Mouse (Mus musculus): ENCODE data around the gene Sdf4. TPM values are rescaled to one million over a fixed set of nuclear protein-coding genes. Genes with fewer than 3 reads are reported as not detected.

The Sdf4 gene
- total and polyA plus RNA-seq, 3 experiments: 111 to 117 TPM; not detected in 1

GRCm38 (mm10) chr4:156055173-156055572, 62.5 kb downstream of the Sdf4 start:
- Histone ChIP-seq H3K4me1 (ENCODE audit: control insufficient read depth in 1 of 2, insufficient read depth in 2 of 2, low read length in 2 of 2) (peaks cover 0 to 7% of the 10 kb centered on the region in 2 experiments; a peak in 2 of 4 replicates), H3K36me3 (ENCODE audit: control insufficient read depth in 1 of 2, insufficient read depth in 2 of 2, low read length in 2 of 2) (peaks cover 0 to 3% of the 10 kb centered on the region in 2 experiments; a peak in 1 of 4 replicates), H3K27ac (ENCODE audit: control insufficient read depth, low read depth, low read length) (no peak overlapping the region), H3K79me2 (ENCODE audit: control insufficient read depth, insufficient read depth, low read length, poor library complexity) (no peaks in the 10 kb centered on the region), H3K9ac (ENCODE audit: control insufficient read depth, low read depth, low read length, poor library complexity, severe bottlenecking) (no peak overlapping the region), H3K4me3 (ENCODE audit: control insufficient read depth in 1 of 2, insufficient read depth in 1 of 2, low read depth in 2 of 2, low read length in 2 of 2) (no peak overlapping the region), H3K27me3 (ENCODE audit: control insufficient read depth in 1 of 2, insufficient read depth in 2 of 2, low read length in 2 of 2) (peaks cover 3 to 8% of the 10 kb centered on the region in 2 experiments; a peak in 3 of 4 replicates), H3K9me3 (replicated peaks; ENCODE audit: insufficient read depth, low read length) (no peaks in the 10 kb centered on the region)
- no peak for DNase-seq (ENCODE audit: low read depth, low spot score)
- TF ChIP-seq NELFE (IDR thresholded peaks at IDR 0.05; ENCODE audit: low read depth, low read length) (no peak), USF2 (IDR thresholded peaks at IDR 0.05; ENCODE audit: borderline replicate concordance in 1 of 2, insufficient read depth in 1 of 2, low read depth in 1 of 2, low read length in 2 of 2) (no peak), MAFK (IDR thresholded peaks at IDR 0.05; ENCODE audit: borderline replicate concordance, low read depth, low read length) (no peak), POLR2AphosphoS2 (IDR thresholded peaks at IDR 0.05; ENCODE audit: low read length) (no peak), E2F4 (IDR thresholded peaks at IDR 0.05; ENCODE audit: borderline replicate concordance, low read depth, low read length) (no peak)

DNA sequence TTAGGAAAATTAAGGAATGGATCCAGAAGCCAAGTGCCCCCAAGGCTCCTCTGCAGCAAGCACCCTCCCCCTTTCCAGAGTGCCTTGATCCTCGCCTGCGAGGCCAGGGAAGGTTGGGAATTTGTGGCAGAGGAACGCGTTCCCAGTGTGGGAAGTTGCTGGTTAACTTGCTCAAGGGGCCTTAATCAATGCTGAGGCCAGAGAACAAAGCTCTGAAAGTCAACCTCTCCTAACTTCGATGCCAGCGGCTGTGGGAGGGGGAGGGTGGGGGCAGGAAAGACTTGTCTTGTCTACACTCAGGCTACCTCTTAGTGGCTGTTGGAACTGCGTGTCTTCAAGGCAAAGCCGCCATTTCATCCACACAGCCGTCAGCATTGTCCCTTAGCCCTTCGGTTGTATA, 65.0 kb downstream of the Sdf4 start:
- Histone ChIP-seq H3K79me2 (ENCODE audit: control insufficient read depth, insufficient read depth, low read length, poor library complexity) (no peaks in the 10 kb centered on the region), H3K27me3 (ENCODE audit: control insufficient read depth in 1 of 2, insufficient read depth in 2 of 2, low read length in 2 of 2) (peaks cover 3 to 8% of the 10 kb centered on the region in 2 experiments; a peak in 3 of 4 replicates), H3K9ac (ENCODE audit: control insufficient read depth, low read depth, low read length, poor library complexity, severe bottlenecking) (no peak overlapping the region), H3K27ac (ENCODE audit: control insufficient read depth, low read depth, low read length) (no peak overlapping the region), H3K4me1 (ENCODE audit: control insufficient read depth in 1 of 2, insufficient read depth in 2 of 2, low read length in 2 of 2) (no peaks in the 10 kb centered on the region), H3K4me3 (ENCODE audit: control insufficient read depth in 1 of 2, insufficient read depth in 1 of 2, low read depth in 2 of 2, low read length in 2 of 2) (no peak overlapping the region), H3K36me3 (ENCODE audit: control insufficient read depth in 1 of 2, insufficient read depth in 2 of 2, low read length in 2 of 2) (no peaks in the 10 kb centered on the region), H3K9me3 (replicated peaks; ENCODE audit: insufficient read depth, low read length) (no peaks in the 10 kb centered on the region)
- no peak for DNase-seq (ENCODE audit: low read depth, low spot score)
- TF ChIP-seq TCF12 (IDR thresholded peaks at IDR 0.05; ENCODE audit: low read depth, low read length): no peak
- TF ChIP-seq USF2 (IDR thresholded peaks at IDR 0.05; ENCODE audit: borderline replicate concordance in 1 of 2, insufficient read depth in 1 of 2, low read depth in 1 of 2, low read length in 2 of 2): no peak
- no peak for TF ChIP-seq POLR2AphosphoS5 (IDR thresholded peaks at IDR 0.05; ENCODE audit: borderline replicate concordance, low read depth, low read length)
- TF ChIP-seq KAT2A (conservative IDR thresholded peaks at IDR 0.05; ENCODE audit: low read depth, low read length): no peak
- no peak for TF ChIP-seq MYB (IDR thresholded peaks at IDR 0.05; ENCODE audit: low read depth, low read length)
- TF ChIP-seq MAFK (IDR thresholded peaks at IDR 0.05; ENCODE audit: borderline replicate concordance, low read depth, low read length): no peak
- no peak for TF ChIP-seq ZC3H11A (IDR thresholded peaks at IDR 0.05; ENCODE audit: low read depth, low read length)
- TF ChIP-seq TBP (IDR thresholded peaks at IDR 0.05; ENCODE audit: low read depth, low read length): no peak
- no peak for TF ChIP-seq TAL1 (IDR thresholded peaks at IDR 0.05; ENCODE audit: low read length)
- no peak for TF ChIP-seq SMC3 (IDR thresholded peaks at IDR 0.05; ENCODE audit: low read depth, low read length)
- no peak for TF ChIP-seq ZMIZ1 (IDR thresholded peaks at IDR 0.05; ENCODE audit: low read depth, low read length)
- TF ChIP-seq HCFC1 (IDR thresholded peaks at IDR 0.05; ENCODE audit: low read depth, low read length): no peak
- no peak for TF ChIP-seq UBTF (IDR thresholded peaks at IDR 0.05; ENCODE audit: borderline replicate concordance, insufficient read depth, low read depth, low read length)
- no peak for TF ChIP-seq GATA1 (IDR thresholded peaks at IDR 0.05; ENCODE audit: low read depth, low read length)

All from MEL (cell line).